Mouse (Mus musculus) layer of hippocampus, postnatal 25 days (tissue): Measurements from ENCODE around the gene Syt5. TPM values are rescaled to one million over a fixed set of nuclear protein-coding genes. Genes with fewer than 3 reads are reported as not detected.
"Not testable (repeated sequence)": the region's sequence is repeated elsewhere in the genome, so short reads cannot be mapped to it uniquely, and the experiment has no call there.

Source experiments
- DNase-seq, 2 experiments: peaks; one replicate each; pipeline ENCODE4 v3.0.0; 2022; ENCODE audit warnings: mixed read lengths in 2 of 2, low spot score in 1 of 2; ENCODE audit errors: extremely low spot score in 1 of 2
- total RNA-seq, 2 experiments: library from RNA; stranded (reverse); gene quantifications; 2 replicates each; pipeline ENCODE4 v1.2.3; 2021

Syt5 gene
- total RNA-seq, result 100 to 1,000 TPM; 213 to 232 TPM

DNA sequence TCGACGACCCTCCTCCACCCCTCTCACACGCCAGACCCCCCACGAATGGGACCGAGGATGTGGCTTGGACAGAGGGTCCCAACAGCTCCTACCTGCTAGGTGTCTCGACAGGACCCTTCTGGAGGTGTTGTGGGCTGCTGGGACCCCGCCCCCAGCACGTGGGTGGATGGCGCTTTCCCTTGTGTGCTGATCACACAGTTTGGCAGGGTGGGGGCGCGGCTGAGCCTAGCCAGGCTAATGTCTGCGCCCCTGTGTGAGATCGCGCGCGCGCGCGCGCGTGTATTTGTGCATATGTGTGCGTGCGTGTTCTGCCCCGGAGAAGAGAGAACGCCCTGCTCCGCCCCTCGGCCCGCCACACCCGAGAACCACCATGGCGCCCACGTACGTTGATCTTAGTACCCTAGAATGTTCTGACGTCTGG, at the start of gene Syt5:
Gene Syt5 (minus strand): TSS at position 321 of the 421 bp plus-strand sequence.
- peak; percentile 55 to 65 for DNase-seq

- DNase-seq, result not testable (repeated sequence)
Observed at GRCm38 (mm10) chr7:4597046-4597445, 49.7 kb upstream of the Syt5 start.

- not testable (repeated sequence) for DNase-seq
Observed at GRCm38 (mm10) chr7:4581481-4581880, 34.1 kb upstream of the Syt5 start.

GRCm38 (mm10) chr7:4572361-4572760, 25.0 kb upstream of the Syt5 start:
- DNase-seq, result not testable (repeated sequence)

DNA sequence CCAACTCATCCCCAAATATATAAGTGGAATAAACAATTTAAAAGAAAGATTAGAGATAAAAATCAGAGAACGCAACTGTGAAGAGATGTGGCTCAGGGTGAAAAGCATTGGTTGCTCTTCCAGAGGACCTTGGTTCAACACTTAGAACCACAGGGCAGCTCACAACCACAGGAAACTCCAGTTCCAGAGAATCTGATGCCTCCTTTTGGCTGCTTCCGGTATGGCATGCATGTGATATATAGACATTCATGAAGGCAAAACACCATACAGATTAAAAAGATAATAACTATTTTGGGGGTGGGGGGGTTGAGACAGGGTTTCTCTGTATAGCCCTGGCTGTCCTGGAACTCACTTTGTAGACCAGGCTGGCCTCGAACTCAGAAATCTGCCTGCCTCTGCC, 15.3 kb upstream of the Syt5 start:
- DNase-seq, result no peak

DNA sequence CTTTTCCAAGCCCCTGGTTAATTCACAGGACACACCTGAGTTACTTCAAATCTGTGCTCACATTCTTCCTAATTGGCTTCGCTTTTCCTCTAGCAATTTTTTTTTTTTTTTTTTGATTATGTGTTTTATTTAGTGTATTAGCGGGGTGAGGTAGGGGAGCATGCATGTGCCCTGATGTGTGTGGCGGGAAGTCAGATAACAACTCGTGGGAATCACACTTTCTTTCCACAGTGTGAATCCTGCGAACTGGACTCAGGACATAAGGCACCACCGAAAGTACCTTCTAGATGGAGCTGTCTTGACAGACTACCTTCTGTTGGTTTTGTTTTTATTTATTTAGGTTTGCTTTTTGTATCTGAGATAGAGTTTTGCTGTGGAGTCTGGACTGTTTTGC, 9.8 kb upstream of the Syt5 start:
- no peak for DNase-seq

DNA sequence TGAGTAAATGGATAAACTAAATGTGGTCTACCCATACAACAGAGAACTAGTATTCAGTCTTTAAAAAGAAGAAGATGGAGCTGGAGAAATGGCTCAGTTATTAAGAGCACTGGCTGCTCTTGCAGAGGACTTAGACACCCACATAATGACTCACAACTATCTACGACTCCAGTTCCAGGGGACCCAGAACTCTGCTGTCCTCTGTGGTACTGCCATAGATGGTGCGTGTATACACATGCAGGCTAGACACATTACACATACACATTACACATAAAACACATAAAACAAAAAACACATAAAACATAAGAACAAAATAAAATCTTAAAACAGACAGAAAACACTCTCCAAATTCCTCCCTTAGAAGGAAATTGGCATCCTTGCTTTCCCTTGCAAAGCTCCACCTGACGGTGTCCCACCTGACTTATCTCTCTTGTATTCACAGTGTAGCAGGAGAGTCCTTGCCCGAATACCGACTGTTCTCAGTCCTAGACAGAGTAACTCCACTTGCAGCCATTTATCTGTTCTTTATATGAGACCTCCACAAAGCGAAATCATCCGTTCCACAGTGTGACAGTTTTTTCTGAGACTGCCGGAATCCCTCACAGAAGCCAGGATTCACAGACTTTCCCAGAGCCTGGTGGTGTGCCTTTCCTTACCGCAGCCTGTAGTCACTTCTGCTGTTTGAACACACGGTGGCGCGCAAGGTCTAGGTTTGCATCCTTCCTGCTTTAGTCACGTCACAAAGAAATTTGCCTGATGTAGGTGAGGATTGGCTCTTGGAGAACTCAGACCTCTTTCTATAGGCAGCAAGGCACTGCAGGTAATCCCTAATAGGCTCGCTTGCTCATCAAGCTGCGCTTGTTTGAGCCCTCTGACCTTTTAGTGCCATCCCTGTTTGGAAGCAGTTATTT, 9.2 kb upstream of the Syt5 start:
- DNase-seq, result peak; percentile 70 to 85

DNA sequence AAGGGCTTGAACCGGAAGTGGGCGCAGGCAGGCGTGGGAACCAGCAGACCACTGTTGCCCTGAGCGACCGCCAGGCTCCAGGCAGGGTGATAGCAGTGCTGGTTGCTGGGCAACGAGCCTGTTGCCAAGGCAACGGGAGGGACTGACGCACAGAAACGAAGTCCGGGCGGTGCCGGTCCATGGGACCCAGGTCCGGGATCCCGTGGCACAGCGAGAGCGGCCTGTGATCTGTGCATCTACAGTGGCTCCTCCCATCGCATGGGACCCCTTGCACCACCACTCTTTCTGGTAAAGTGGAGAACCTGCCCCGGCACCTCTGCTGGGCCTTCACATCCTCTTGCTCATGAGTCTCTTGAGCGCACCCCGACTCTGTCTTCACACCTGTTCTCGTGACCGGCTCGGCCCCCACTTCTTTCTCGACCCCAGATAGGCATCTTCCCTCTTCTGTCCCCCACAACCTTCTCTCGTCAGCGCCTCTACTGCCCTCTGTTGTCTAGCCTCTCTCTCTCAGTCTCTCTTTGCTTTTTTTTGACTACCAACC, 680 bp downstream of the Syt5 start:
- DNase-seq, result peak; percentile 91 to 92

GRCm38 (mm10) chr7:4546050-4546449, 1.3 kb downstream of the Syt5 start:
- DNase-seq, result no peak

GRCm38 (mm10) chr7:4542013-4542412, 5.3 kb downstream of the Syt5 start:
- no peak for DNase-seq

DNA sequence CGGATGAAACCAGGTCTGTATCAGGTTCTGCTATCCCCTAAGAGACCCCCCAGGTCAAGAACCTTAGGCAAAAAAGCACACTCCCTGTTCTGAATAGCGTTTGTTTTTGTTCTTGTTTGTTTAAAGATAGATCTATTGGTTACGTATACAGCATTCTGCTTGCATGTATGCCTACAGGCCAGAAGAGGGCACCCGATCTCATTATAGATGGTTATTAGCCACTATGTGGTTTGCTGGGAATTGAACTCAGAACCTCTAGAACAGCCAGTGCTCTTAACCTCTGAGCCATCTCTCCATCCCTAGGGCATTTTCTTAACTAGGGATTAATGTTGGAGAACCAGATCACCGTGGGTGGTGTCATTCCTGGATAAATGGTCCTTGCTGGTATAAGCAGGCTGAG, 6.0 kb downstream of the Syt5 start:
- DNase-seq, result no peak

- no peak for DNase-seq
Observed at GRCm38 (mm10) chr7:4539019-4539418, 8.3 kb downstream of the Syt5 start.

DNA sequence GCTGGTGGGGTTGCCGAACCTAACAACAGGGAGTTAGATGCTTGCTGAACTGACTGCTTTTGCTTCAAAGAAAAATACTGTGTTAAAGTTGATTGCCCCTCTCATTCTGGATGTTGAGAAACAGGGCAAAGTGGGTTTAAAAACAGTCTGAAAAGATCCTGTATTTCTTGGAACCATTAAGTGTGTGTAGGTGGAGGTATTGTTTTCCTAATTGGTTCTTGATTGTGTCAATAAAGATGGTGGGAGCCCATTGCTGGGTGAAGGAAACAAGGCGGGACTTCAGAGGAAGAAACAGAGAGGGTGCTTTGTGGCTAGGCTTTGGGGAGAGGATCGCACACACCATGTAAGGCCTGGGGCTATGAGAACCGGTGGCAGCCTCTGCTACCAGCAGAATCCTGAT, 10.2 kb downstream of the Syt5 start:
- DNase-seq, result no peak

DNA sequence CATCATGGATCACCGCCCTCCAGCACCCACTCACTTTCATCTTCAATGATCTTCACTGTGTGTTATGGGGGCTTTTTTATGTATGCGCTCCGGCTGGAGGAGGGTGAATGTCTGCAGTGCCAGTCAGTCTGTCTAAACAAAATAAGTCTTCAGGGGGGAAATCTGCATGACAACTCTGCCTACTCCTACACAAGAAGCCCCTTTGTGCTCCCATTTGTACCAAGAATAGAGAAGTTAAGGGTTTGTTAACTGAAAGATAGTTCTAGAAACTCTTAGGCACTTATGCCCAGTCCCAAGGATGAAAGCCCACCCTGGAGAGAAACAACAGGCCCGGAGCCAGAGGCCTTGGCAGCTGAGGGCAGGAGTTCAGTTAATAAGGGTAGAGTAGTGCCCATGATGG, 11.0 kb downstream of the Syt5 start:
- DNase-seq, result no peak

DNA sequence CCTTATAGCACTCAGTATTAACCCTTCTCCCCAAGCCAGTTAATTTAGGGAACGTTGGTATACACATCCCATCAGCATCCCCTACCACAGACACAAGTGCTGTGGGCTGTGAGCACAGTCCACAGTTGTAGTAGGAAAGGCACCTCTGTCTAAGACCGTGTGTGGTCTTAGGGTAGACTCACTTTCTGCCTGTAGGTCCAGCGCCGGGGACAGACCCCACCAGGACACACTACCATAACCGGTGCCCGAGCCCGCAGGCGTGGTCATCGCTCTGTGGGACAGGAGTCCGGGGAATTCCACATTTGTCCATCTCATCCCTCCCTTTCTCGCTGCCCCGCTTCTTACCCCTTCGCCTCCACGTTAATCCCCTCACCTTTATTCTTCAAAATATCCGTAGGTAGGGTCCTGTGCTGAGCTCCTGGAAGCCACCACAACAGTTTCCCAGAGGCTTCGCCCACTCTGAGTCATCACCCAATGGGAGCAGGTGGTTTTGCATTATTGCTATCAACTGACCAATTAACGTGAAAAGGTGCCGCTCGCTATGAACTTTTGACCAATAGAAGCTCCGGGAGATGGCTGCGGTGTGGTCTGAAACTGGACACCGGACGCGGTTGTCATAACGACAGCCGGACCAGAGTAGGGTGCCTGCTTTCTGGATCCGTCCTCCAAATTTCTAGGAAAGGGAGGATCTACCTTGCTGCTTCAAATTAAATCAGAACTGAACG, 15.2 kb downstream of the Syt5 start, which contains the start of gene Dnaaf3:
Gene Dnaaf3 (minus strand): TSS at position 449 of the 725 bp plus-strand sequence.
- DNase-seq, result no peak

DNA sequence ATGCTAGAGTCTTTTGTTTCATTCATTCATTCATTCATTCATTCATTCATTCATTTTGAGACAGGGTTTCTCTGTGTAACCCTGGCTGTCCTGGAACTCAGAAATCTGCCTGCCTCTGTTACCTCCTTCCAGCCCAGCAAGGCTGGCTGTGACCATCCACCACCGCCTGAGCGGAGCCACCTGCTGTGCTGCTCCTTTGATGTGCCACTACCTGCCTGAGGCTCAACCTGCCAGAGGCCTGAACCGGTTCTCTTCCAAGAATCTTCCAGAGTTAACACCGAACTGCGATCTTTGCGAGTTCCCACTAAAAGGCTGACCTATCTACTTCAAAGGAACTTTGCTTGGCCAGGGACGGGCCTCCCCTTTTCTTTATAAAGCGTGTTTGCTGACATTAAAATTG, 17.2 kb downstream of the Syt5 start:
- DNase-seq, result not testable (repeated sequence)

GRCm38 (mm10) chr7:4527302-4527689, 20.0 kb downstream of the Syt5 start:
- DNase-seq, result no peak

DNA sequence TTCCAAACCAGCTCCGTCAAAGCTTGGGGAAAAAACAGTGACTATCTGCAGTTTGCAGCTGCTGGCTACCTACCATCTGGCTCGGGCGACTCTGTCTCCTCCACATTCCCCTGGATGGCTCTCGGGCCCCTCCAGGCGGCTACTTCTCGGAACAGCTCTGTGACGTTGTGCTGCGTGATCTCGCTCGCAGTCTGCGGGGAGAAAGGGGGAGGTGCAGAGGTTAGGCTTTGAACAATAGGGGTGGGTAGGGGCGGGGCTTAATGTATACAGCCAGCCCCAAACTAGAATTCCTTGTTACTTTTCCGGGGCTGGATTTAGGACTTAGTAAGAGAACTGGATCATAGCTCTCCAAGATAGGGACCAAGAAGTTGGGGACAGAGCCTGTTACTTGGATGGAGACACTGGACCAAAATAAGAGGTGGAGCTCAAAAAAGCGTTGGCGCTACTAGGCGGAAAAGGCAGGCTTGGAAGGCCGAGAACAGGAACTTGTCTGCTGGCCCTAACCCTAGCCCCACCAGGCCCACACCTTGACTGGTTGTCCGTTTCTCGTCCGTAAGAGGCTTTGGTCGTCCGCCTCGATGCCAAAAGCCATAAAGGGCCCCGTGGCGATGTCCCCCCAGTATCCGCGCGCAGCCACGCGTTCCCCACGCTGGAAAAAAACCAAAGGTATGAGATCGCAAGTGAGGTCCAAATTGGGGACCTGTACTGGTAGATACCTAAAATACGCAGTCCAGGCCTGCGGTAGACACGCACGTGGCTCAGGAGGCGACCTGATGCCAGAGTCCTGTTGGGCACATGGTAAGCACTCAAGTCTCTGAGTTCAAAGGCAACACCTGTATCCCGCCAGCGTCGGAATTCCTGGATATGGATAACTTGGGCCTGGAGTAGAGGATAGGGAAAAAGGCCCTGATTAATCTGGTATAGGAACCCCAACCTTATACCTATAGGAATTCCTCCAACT, 20.7 kb downstream of the Syt5 start:
- peak; percentile 45 to 64 for DNase-seq

GRCm38 (mm10) chr7:4524212-4524922, 23.0 kb downstream of the Syt5 start, which contains the start of gene Tnni3:
Tnni3 (minus strand) TSS chr7:4524229.
- not testable (repeated sequence) for DNase-seq
